Mouse (Mus musculus): ENCODE measurements around the gene Ccdc51. TPM values are rescaled to one million over a fixed set of nuclear protein-coding genes. Genes with fewer than 3 reads are reported as not detected.

The Ccdc51 gene
- polyA plus RNA-seq, 1 experiment = 4.9 TPM

DNA sequence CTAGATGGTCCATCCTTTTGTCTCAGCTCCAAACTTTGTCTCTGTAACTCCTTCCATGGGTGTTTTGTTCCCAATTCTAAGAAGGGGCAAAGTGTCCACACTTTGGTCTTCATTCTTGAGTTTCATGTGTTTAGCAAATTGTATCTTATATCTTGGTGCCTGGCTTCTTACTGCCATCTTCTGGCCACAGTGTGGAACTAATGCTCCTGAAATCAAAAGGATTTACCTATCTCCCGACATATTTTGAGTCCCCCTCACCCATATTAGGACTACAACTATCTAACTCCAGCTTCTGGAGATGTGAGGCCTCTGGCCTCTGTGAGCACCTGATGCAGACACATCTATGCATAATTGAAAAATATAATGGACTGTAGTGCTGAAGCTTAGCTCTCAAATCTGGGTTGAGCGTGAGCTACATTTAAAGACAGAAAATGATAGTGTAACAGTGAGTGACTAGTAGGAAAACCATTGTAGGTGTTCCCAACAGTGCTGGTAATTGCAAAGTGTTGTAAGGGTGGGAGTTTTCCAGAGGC is 40.3 kb downstream of the Ccdc51 start:
- Histone ChIP-seq H3K36me3 (ENCODE audit: control insufficient read depth, insufficient read depth, low read length, poor library complexity, severe bottlenecking) (no peaks in the 10 kb centered on the region), H3K9me3 (replicated peaks; ENCODE audit: control insufficient read depth, insufficient read depth, low read length, poor library complexity, severe bottlenecking) (no peaks in the 10 kb centered on the region), H3K27ac (ENCODE audit: insufficient read depth, low read length) (no peak overlapping the region), H3K4me1 (ENCODE audit: control insufficient read depth, insufficient read depth, low read length) (no peaks in the 10 kb centered on the region), H3K9ac (ENCODE audit: low read depth, poor library complexity, severe bottlenecking) (no peak overlapping the region), H3K27me3 (ENCODE audit: control insufficient read depth, insufficient read depth, low read length, poor library complexity, severe bottlenecking) (no peaks in the 10 kb centered on the region), H3K4me3 (ENCODE audit: low read depth, low read length) (no peak overlapping the region)
- no peak for TF ChIP-seq POLR2A (IDR thresholded peaks at IDR 0.05; ENCODE audit: insufficient read depth, low read length)
- TF ChIP-seq CTCF (IDR thresholded peaks at IDR 0.05; ENCODE audit: low read depth, low read length) = no peak
- no peak for TF ChIP-seq EP300 (IDR thresholded peaks at IDR 0.05; ENCODE audit: insufficient read depth, low read depth, low read length)

DNA sequence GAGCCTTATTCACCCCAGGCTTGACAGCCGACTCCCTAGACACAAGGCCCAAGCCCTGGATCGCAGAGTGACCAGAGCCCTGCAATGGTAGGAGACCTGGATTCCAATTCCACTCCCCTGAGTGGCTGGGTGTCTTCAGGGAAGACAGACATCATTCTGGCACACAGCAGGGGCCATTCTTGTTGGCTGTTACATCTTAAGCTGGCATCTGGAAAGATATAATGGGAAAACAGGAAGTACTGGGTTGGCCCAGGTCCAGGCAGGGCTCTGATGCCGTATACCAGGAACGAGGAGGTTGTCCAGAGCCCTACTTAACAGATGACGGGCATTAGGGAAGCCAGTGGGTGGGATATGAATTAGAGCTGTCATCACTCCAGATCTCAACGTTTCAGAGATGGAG is 41.0 kb downstream of the Ccdc51 start:
- TF ChIP-seq POLR2A (IDR thresholded peaks at IDR 0.05; ENCODE audit: insufficient read depth, low read length) (no peak), EP300 (IDR thresholded peaks at IDR 0.05; ENCODE audit: insufficient read depth, low read depth, low read length) (no peak), CTCF (IDR thresholded peaks at IDR 0.05; ENCODE audit: low read depth, low read length) (no peak)
- H3K4me3 ChIP-seq (ENCODE audit: low read depth, low read length) = no peak overlapping the region
- no peak overlapping the region for H3K9ac ChIP-seq (ENCODE audit: low read depth, poor library complexity, severe bottlenecking)
- no peaks in the 10 kb centered on the region for H3K4me1 ChIP-seq (ENCODE audit: control insufficient read depth, insufficient read depth, low read length)
- no peaks in the 10 kb centered on the region for H3K9me3 ChIP-seq (replicated peaks; ENCODE audit: control insufficient read depth, insufficient read depth, low read length, poor library complexity, severe bottlenecking)
- no peaks in the 10 kb centered on the region for H3K36me3 ChIP-seq (ENCODE audit: control insufficient read depth, insufficient read depth, low read length, poor library complexity, severe bottlenecking)
- H3K27me3 ChIP-seq (ENCODE audit: control insufficient read depth, insufficient read depth, low read length, poor library complexity, severe bottlenecking) = no peaks in the 10 kb centered on the region
- no peak overlapping the region for H3K27ac ChIP-seq (ENCODE audit: insufficient read depth, low read length)

DNA sequence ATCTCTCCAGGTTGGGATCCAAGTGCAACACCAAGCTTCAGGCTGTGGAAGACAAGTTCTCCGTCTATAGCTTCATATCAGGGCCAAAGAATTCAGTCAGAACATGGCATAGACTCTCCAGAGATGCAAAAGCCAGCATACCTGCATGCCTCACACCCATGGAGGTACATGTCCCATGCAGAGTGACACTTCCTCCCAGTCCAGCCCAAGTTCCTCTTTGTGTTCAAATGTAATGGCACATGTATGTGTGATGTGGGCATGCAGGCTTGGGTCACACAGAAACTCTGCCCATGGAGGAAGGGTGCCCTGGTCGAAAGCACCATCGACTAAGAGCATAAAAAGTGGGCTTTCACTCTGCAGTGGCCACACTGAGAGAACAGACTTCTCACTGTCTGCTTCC is 41.9 kb downstream of the Ccdc51 start:
- Histone ChIP-seq H3K9me3 (replicated peaks; ENCODE audit: control insufficient read depth, insufficient read depth, low read length, poor library complexity, severe bottlenecking) (no peaks in the 10 kb centered on the region), H3K27ac (ENCODE audit: insufficient read depth, low read length) (no peak overlapping the region), H3K4me3 (ENCODE audit: low read depth, low read length) (no peak overlapping the region), H3K36me3 (ENCODE audit: control insufficient read depth, insufficient read depth, low read length, poor library complexity, severe bottlenecking) (no peaks in the 10 kb centered on the region), H3K4me1 (ENCODE audit: control insufficient read depth, insufficient read depth, low read length) (no peaks in the 10 kb centered on the region), H3K27me3 (ENCODE audit: control insufficient read depth, insufficient read depth, low read length, poor library complexity, severe bottlenecking) (no peaks in the 10 kb centered on the region), H3K9ac (ENCODE audit: low read depth, poor library complexity, severe bottlenecking) (no peak overlapping the region)
- no peak for TF ChIP-seq POLR2A (IDR thresholded peaks at IDR 0.05; ENCODE audit: insufficient read depth, low read length)

DNA sequence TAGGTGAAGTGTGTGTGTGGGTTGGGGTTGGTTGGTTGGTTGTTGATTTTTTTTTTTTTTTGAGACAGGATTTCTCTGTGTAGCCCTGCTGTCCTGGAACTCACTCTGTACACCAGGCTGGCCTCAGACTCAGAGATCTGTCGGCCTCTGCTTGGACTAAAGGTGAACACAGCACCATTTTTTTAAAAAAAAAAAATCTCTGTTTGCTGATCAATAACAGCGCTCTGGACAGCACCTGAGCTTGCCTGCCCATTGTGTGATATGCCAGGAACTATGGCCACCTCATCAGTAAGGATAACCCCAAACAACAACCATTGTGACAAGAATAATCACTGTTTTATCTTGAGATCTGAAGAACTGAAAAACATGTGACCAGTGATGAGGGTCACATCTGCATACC is 42.8 kb downstream of the Ccdc51 start:
- Histone ChIP-seq H3K27me3 (ENCODE audit: control insufficient read depth, insufficient read depth, low read length, poor library complexity, severe bottlenecking) (no peaks in the 10 kb centered on the region), H3K4me1 (ENCODE audit: control insufficient read depth, insufficient read depth, low read length) (no peaks in the 10 kb centered on the region), H3K4me3 (ENCODE audit: low read depth, low read length) (no peak overlapping the region), H3K9ac (ENCODE audit: low read depth, poor library complexity, severe bottlenecking) (no peak overlapping the region), H3K9me3 (replicated peaks; ENCODE audit: control insufficient read depth, insufficient read depth, low read length, poor library complexity, severe bottlenecking) (no peaks in the 10 kb centered on the region), H3K36me3 (ENCODE audit: control insufficient read depth, insufficient read depth, low read length, poor library complexity, severe bottlenecking) (no peaks in the 10 kb centered on the region), H3K27ac (ENCODE audit: insufficient read depth, low read length) (no peak overlapping the region)
- TF ChIP-seq CTCF (IDR thresholded peaks at IDR 0.05; ENCODE audit: low read depth, low read length) (no peak), EP300 (IDR thresholded peaks at IDR 0.05; ENCODE audit: insufficient read depth, low read depth, low read length) (no peak), POLR2A (IDR thresholded peaks at IDR 0.05; ENCODE audit: insufficient read depth, low read length) (no peak)

DNA sequence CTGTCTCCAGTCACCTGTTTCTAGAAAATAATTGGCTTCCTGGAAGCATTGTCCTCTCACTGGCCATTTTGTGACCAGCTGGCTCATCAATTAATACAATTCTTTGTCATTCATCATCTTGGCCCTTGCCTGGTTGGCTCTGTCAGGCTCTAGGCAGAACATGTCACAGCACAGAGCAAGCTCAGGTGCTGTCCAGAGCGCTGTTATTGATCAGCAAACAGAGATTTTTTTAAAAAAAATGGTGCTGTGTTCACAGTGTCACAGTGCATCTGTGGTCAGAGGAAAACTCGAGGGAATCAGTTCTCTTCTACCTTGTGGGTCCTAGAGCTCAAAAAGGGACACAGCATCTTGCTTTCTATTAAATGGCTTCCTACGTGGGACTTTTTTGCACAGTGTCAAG is 43.2 kb downstream of the Ccdc51 start:
- no peak for TF ChIP-seq POLR2A (IDR thresholded peaks at IDR 0.05; ENCODE audit: insufficient read depth, low read length)
- no peak for TF ChIP-seq CTCF (IDR thresholded peaks at IDR 0.05; ENCODE audit: low read depth, low read length)
- no peak for TF ChIP-seq EP300 (IDR thresholded peaks at IDR 0.05; ENCODE audit: insufficient read depth, low read depth, low read length)
- Histone ChIP-seq H3K9me3 (replicated peaks; ENCODE audit: control insufficient read depth, insufficient read depth, low read length, poor library complexity, severe bottlenecking) (peaks cover 2% of the 10 kb centered on the region; the same call in 1 of the 2 replicates), H3K36me3 (ENCODE audit: control insufficient read depth, insufficient read depth, low read length, poor library complexity, severe bottlenecking) (no peaks in the 10 kb centered on the region), H3K27ac (ENCODE audit: insufficient read depth, low read length) (no peak overlapping the region), H3K27me3 (ENCODE audit: control insufficient read depth, insufficient read depth, low read length, poor library complexity, severe bottlenecking) (no peaks in the 10 kb centered on the region), H3K9ac (ENCODE audit: low read depth, poor library complexity, severe bottlenecking) (no peak overlapping the region), H3K4me3 (ENCODE audit: low read depth, low read length) (no peak overlapping the region), H3K4me1 (ENCODE audit: control insufficient read depth, insufficient read depth, low read length) (no peaks in the 10 kb centered on the region)

DNA sequence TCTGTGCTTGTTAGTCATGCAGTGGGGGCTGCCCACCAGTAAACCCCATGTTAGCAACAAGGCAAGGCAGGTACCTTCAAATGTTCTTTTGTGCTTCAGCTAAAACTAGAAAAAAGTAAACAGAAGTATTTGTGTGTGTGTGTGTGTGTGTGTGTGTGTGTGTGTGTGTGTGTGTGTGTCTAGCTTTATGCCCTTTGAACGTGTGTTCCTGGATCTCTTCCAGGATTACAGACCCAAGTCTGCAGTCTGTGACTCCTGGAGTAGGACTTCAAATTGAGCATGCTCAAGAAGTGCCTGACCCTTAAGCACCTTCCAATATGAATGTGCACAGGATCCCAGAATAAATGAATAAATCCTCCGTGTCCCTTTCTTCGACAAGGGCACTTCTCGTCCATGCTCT is 44.8 kb downstream of the Ccdc51 start:
- Histone ChIP-seq H3K36me3 (ENCODE audit: control insufficient read depth, insufficient read depth, low read length, poor library complexity, severe bottlenecking) (no peaks in the 10 kb centered on the region), H3K27me3 (ENCODE audit: control insufficient read depth, insufficient read depth, low read length, poor library complexity, severe bottlenecking) (no peaks in the 10 kb centered on the region), H3K9me3 (replicated peaks; ENCODE audit: control insufficient read depth, insufficient read depth, low read length, poor library complexity, severe bottlenecking) (peaks cover 5% of the 10 kb centered on the region; the same call in 1 of the 2 replicates), H3K4me1 (ENCODE audit: control insufficient read depth, insufficient read depth, low read length) (no peaks in the 10 kb centered on the region), H3K9ac (ENCODE audit: low read depth, poor library complexity, severe bottlenecking) (no peak overlapping the region), H3K27ac (ENCODE audit: insufficient read depth, low read length) (no peak overlapping the region), H3K4me3 (ENCODE audit: low read depth, low read length) (no peak overlapping the region)
- TF ChIP-seq CTCF (IDR thresholded peaks at IDR 0.05; ENCODE audit: low read depth, low read length) = no peak
- no peak for TF ChIP-seq POLR2A (IDR thresholded peaks at IDR 0.05; ENCODE audit: insufficient read depth, low read length)
- TF ChIP-seq EP300 (IDR thresholded peaks at IDR 0.05; ENCODE audit: insufficient read depth, low read depth, low read length) = no peak

Measured in ES-Bruce4 (cell line).